Mouse (Mus musculus) urinary bladder, postnatal 10 days (tissue): ENCODE measurements around the gene Pan3.
A peak's percentile ranks its signal among the peaks of the same experiment; 100 is the strongest.

Source experiments
- DNase-seq: peaks from one replicate; pipeline ENCODE4 v3.0.0; 2022; ENCODE audit warnings: low spot score

The Pan3 gene

GRCm38 (mm10) chr5:147429535-147430305 lies at the start of gene Pan3:
Gene Pan3 (plus strand): TSS chr5:147430161.
- peak; percentile 68 for DNase-seq

GRCm38 (mm10) chr5:147381396-147381795 lies 48.6 kb upstream of the Pan3 start:
- no peak for DNase-seq

GRCm38 (mm10) chr5:147386865-147387264 lies 43.1 kb upstream of the Pan3 start:
- DNase-seq = no peak

GRCm38 (mm10) chr5:147388376-147389008 lies 41.5 kb upstream of the Pan3 start:
- DNase-seq = no peak

GRCm38 (mm10) chr5:147389052-147389451 lies 40.9 kb upstream of the Pan3 start:
- no peak for DNase-seq

GRCm38 (mm10) chr5:147390772-147391171 lies 39.2 kb upstream of the Pan3 start:
- DNase-seq = no peak

GRCm38 (mm10) chr5:147392667-147393213 lies 37.2 kb upstream of the Pan3 start:
- no peak for DNase-seq

GRCm38 (mm10) chr5:147395050-147395449 lies 34.9 kb upstream of the Pan3 start:
- DNase-seq = no peak

GRCm38 (mm10) chr5:147399843-147400504 lies 30.0 kb upstream of the Pan3 start, which contains the start of gene Flt3:
Gene Flt3 (minus strand): TSS chr5:147400489.
- DNase-seq = no peak

- DNase-seq = no peak
Measured at GRCm38 (mm10) chr5:147400505-147400979, 29.4 kb upstream of the Pan3 start.

GRCm38 (mm10) chr5:147401024-147401423 lies 28.9 kb upstream of the Pan3 start:
- DNase-seq = no peak

GRCm38 (mm10) chr5:147402505-147402904 lies 27.5 kb upstream of the Pan3 start:
- no peak for DNase-seq

- DNase-seq = no peak
Measured at GRCm38 (mm10) chr5:147406135-147406534, 23.8 kb upstream of the Pan3 start.

- DNase-seq = no peak
Measured at GRCm38 (mm10) chr5:147408731-147409130, 21.2 kb upstream of the Pan3 start.

- no peak for DNase-seq
Measured at GRCm38 (mm10) chr5:147410585-147410984, 19.4 kb upstream of the Pan3 start.

- DNase-seq = no peak
Measured at GRCm38 (mm10) chr5:147417986-147418385, 12.0 kb upstream of the Pan3 start.

- no peak for DNase-seq
Measured at GRCm38 (mm10) chr5:147418394-147419121, 11.4 kb upstream of the Pan3 start.

GRCm38 (mm10) chr5:147423612-147424011 lies 6.3 kb upstream of the Pan3 start:
- no peak for DNase-seq

- no peak for DNase-seq
Measured at GRCm38 (mm10) chr5:147426048-147426805, 3.7 kb upstream of the Pan3 start.

GRCm38 (mm10) chr5:147430361-147430935 lies 487 bp downstream of the Pan3 start:
- DNase-seq = no peak
